23 mouse cellular contexts compared by ENCODE assay signal in the genomic region with DNA sequence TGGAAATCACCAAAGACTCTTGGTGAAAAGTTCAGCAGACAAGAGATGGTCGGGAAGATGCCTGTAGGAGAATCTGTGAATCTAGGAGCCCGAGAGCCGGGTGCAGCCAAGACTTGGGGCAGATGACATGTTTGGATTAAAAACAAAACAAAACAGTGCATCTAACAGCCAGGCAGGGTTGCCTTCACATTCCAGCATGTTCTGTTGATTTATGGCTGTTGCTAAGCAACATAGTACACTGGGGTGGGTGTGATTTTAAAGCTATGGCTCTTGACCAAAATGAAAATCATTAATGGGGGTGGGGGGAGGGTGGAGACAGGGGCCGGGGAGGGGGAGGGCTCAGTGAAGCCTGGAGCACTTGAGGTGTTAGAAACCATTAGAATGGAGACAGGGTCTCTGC. TPM values are rescaled to one million over a fixed set of nuclear protein-coding genes. Genes with fewer than 3 reads are reported as not detected.
DNase-seq lines count a peak whose midpoint lies in the region; ATAC-seq and TF ChIP-seq lines count a peak whose summit lies in the region.
"Had no signal": no experiment of that assay in that cellular context is flagged by ENCODE, and none has a peak within 500 bp of the region (broad histone marks: within the 10 kb centered on the region; RNA-seq: fewer than 3 reads in every experiment).

No protein-coding gene starts in this region.

- H3K9ac ChIP-seq in forebrain, embryonic 15.5 days (replicated peaks): no peak overlapping the region
- H3K9ac ChIP-seq in forebrain, embryonic 13.5 days: no peak overlapping the region
- no peak overlapping the region for H3K9ac ChIP-seq in hindbrain, postnatal 0 days (replicated peaks; ENCODE audit: low read length)
- no peak overlapping the region for H3K9ac ChIP-seq in hindbrain, embryonic 16.5 days (ENCODE audit: low read depth, low read length)
- H3K9ac ChIP-seq in midbrain, embryonic 15.5 days: no peak overlapping the region
- H3K9ac ChIP-seq in midbrain, embryonic 13.5 days (replicated peaks): no peak overlapping the region
- H3K9ac ChIP-seq: embryonic facial prominence, embryonic 13.5 days; heart, embryonic 15.5 days; hindbrain, embryonic 15.5 days had no signal

- no peaks in the 10 kb centered on the region for H3K9me3 ChIP-seq in forebrain, embryonic 15.5 days
- H3K9me3 ChIP-seq in forebrain, embryonic 13.5 days (replicated peaks): no peaks in the 10 kb centered on the region
- no peaks in the 10 kb centered on the region for H3K9me3 ChIP-seq in hindbrain, postnatal 0 days (ENCODE audit: low read length)
- no peaks in the 10 kb centered on the region for H3K9me3 ChIP-seq in hindbrain, embryonic 16.5 days (ENCODE audit: control insufficient read depth, low read length)
- H3K9me3 ChIP-seq in midbrain, embryonic 15.5 days: no peaks in the 10 kb centered on the region
- no peaks in the 10 kb centered on the region for H3K9me3 ChIP-seq in midbrain, embryonic 13.5 days
- H3K9me3 ChIP-seq: embryonic facial prominence, embryonic 13.5 days; heart, embryonic 15.5 days; hindbrain, embryonic 15.5 days had no signal

- no peak overlapping the region for H3K4me2 ChIP-seq in forebrain, embryonic 15.5 days (replicated peaks)
- H3K4me2 ChIP-seq in forebrain, embryonic 13.5 days: no peak overlapping the region
- H3K4me2 ChIP-seq in hindbrain, postnatal 0 days (ENCODE audit: low read depth, low read length): no peak overlapping the region
- H3K4me2 ChIP-seq in hindbrain, embryonic 16.5 days (ENCODE audit: low read length): no peak overlapping the region
- no peak overlapping the region for H3K4me2 ChIP-seq in midbrain, embryonic 15.5 days
- no peak overlapping the region for H3K4me2 ChIP-seq in midbrain, embryonic 13.5 days (replicated peaks)
- H3K4me2 ChIP-seq: embryonic facial prominence, embryonic 13.5 days; heart, embryonic 11.5 days; heart, embryonic 15.5 days; hindbrain, embryonic 15.5 days had no signal

- no peak for TF ChIP-seq CTCF in hindbrain, postnatal 0 days (IDR thresholded peaks at IDR 0.05; ENCODE audit: low read depth)

- peak; percentile 50 for DNase-seq in hindbrain, postnatal 0 days (ENCODE audit: low spot score)
- no peak for DNase-seq in layer of hippocampus, adult 9-11 months
- DNase-seq: adrenal gland, postnatal 14 days; cerebellum, adult 18-20 months; cerebellum, adult 9-11 months; cerebellum, postnatal 36 days; gastrocnemius, postnatal 14 days; heart, adult 2 months; heart, postnatal 14 days had no signal

- 37% methylated on average over 4 of the region's 4 CpGs for WGBS in forebrain, embryonic 15.5 days
- 56% methylated on average over 4 of the region's 4 CpGs for WGBS in forebrain, embryonic 13.5 days
- 29% methylated on average over 4 of the region's 4 CpGs for WGBS in hindbrain, postnatal 0 days
- WGBS in hindbrain, embryonic 16.5 days: 43% methylated on average over 4 of the region's 4 CpGs
- WGBS in midbrain, embryonic 15.5 days: 37% methylated on average over 4 of the region's 4 CpGs
- 43% methylated on average over 4 of the region's 4 CpGs for WGBS in midbrain, embryonic 13.5 days

- H3K36me3 ChIP-seq in forebrain, embryonic 15.5 days: no peaks in the 10 kb centered on the region
- no peaks in the 10 kb centered on the region for H3K36me3 ChIP-seq in forebrain, embryonic 13.5 days (ENCODE audit: poor library complexity, severe bottlenecking)
- no peaks in the 10 kb centered on the region for H3K36me3 ChIP-seq in hindbrain, postnatal 0 days (ENCODE audit: insufficient read depth, low read length)
- H3K36me3 ChIP-seq in hindbrain, embryonic 16.5 days (ENCODE audit: control insufficient read depth, insufficient read depth, low read length): no peaks in the 10 kb centered on the region
- no peaks in the 10 kb centered on the region for H3K36me3 ChIP-seq in midbrain, embryonic 15.5 days (replicated peaks)
- no peaks in the 10 kb centered on the region for H3K36me3 ChIP-seq in midbrain, embryonic 13.5 days
- H3K36me3 ChIP-seq: embryonic facial prominence, embryonic 13.5 days; heart, embryonic 15.5 days; hindbrain, embryonic 15.5 days had no signal

- H3K4me1 ChIP-seq in forebrain, embryonic 15.5 days: peaks cover 6% of the 10 kb centered on the region
- H3K4me1 ChIP-seq in forebrain, embryonic 13.5 days: 0 out of 2 replicates have a peak, but pooled peaks cover 4% of the 10 kb centered on the region
- no peaks in the 10 kb centered on the region for H3K4me1 ChIP-seq in hindbrain, postnatal 0 days (ENCODE audit: insufficient read depth, low read length)
- H3K4me1 ChIP-seq in hindbrain, embryonic 16.5 days (ENCODE audit: control insufficient read depth, insufficient read depth, low read depth, low read length): 0 out of 2 replicates have a peak, but pooled peaks cover 2% of the 10 kb centered on the region
- no peaks in the 10 kb centered on the region for H3K4me1 ChIP-seq in midbrain, embryonic 15.5 days
- peaks cover 8% of the 10 kb centered on the region; the same call in 1 of the 2 replicates for H3K4me1 ChIP-seq in midbrain, embryonic 13.5 days (replicated peaks)
- H3K4me1 ChIP-seq: embryonic facial prominence, embryonic 13.5 days; heart, embryonic 15.5 days; hindbrain, embryonic 15.5 days had no signal

- no peak overlapping the region for H3K4me3 ChIP-seq in forebrain, embryonic 15.5 days
- H3K4me3 ChIP-seq in forebrain, embryonic 13.5 days: no peak overlapping the region
- H3K4me3 ChIP-seq in hindbrain, postnatal 0 days (ENCODE audit: low read length): no peak overlapping the region
- H3K4me3 ChIP-seq in hindbrain, embryonic 16.5 days (ENCODE audit: low read length): no peak overlapping the region
- no peak overlapping the region for H3K4me3 ChIP-seq in midbrain, embryonic 15.5 days
- no peak overlapping the region for H3K4me3 ChIP-seq in midbrain, embryonic 13.5 days (replicated peaks)
- H3K4me3 ChIP-seq: embryonic facial prominence, embryonic 13.5 days; heart, adult 2 months; heart, embryonic 15.5 days; hindbrain, embryonic 15.5 days had no signal

- 0 out of 2 replicates have a peak, but pooled peaks have one; percentile 15 for ATAC-seq in forebrain, embryonic 15.5 days (replicated peaks)
- ATAC-seq in forebrain, embryonic 13.5 days: no peak
- peak; percentile 28; the same call in 1 of the 2 replicates for ATAC-seq in hindbrain, postnatal 0 days
- ATAC-seq in hindbrain, embryonic 16.5 days: no peak
- 0 out of 2 replicates have a peak, but pooled peaks have one; percentile 30 for ATAC-seq in midbrain, embryonic 15.5 days (replicated peaks)
- no peak for ATAC-seq in midbrain, embryonic 13.5 days
- ATAC-seq: activated CD4-positive, CD25-positive, alpha-beta regulatory T cell, adult 4 months; Patski had no signal

- H3K27ac ChIP-seq in forebrain, embryonic 15.5 days (replicated peaks): no peak overlapping the region
- no peak overlapping the region for H3K27ac ChIP-seq in forebrain, embryonic 13.5 days
- H3K27ac ChIP-seq in hindbrain, postnatal 0 days: no peak overlapping the region
- no peak overlapping the region for H3K27ac ChIP-seq in hindbrain, embryonic 16.5 days (ENCODE audit: low read depth, low read length)
- H3K27ac ChIP-seq in midbrain, embryonic 15.5 days: no peak overlapping the region
- H3K27ac ChIP-seq in midbrain, embryonic 13.5 days: no peak overlapping the region
- H3K27ac ChIP-seq: embryonic facial prominence, embryonic 13.5 days; heart, adult 2 months; heart, embryonic 15.5 days; hindbrain, embryonic 15.5 days had no signal

- no peaks in the 10 kb centered on the region for H3K27me3 ChIP-seq in forebrain, embryonic 15.5 days
- H3K27me3 ChIP-seq in forebrain, embryonic 13.5 days: no peaks in the 10 kb centered on the region
- H3K27me3 ChIP-seq in hindbrain, postnatal 0 days (ENCODE audit: insufficient read depth, low read length): no peaks in the 10 kb centered on the region
- H3K27me3 ChIP-seq in hindbrain, embryonic 16.5 days (replicated peaks; ENCODE audit: control insufficient read depth, insufficient read depth, low read length): no peaks in the 10 kb centered on the region
- H3K27me3 ChIP-seq in midbrain, embryonic 15.5 days (replicated peaks): no peaks in the 10 kb centered on the region
- no peaks in the 10 kb centered on the region for H3K27me3 ChIP-seq in midbrain, embryonic 13.5 days
- H3K27me3 ChIP-seq: hindbrain, embryonic 15.5 days had no signal

RNA-seq across cellular contexts. Expression of a gene that starts 16.7 kb away (rescaled TPM):
- 30.0 and 33.2 TPM in 2 replicates for polyA plus RNA-seq in forebrain, embryonic 15.5 days (2015; fragmentation: Nextera tagmentation; extraction: Ambion mirVana)
- 8.8 and 9.0 TPM in 2 replicates for polyA plus RNA-seq in forebrain, embryonic 13.5 days (2015; fragmentation: Nextera tagmentation; extraction: Ambion mirVana)
- 255 and 263 TPM in 2 replicates for total RNA-seq in hindbrain, postnatal 0 days (2014; rRNA removed)
- polyA plus RNA-seq in hindbrain, postnatal 0 days (2015; fragmentation: Nextera tagmentation; extraction: Ambion mirVana): 103 and 105 TPM in 2 replicates
- 52.4 and 58.2 TPM in 2 replicates for polyA plus RNA-seq in hindbrain, embryonic 16.5 days (2015; fragmentation: Nextera tagmentation; extraction: Ambion mirVana)
- polyA plus RNA-seq in midbrain, embryonic 15.5 days (2015; fragmentation: Nextera tagmentation; extraction: Ambion mirVana): 54.7 and 55.3 TPM in 2 replicates
- 11.3 and 12.2 TPM in 2 replicates for polyA plus RNA-seq in midbrain, embryonic 13.5 days (2015; fragmentation: Nextera tagmentation; extraction: Ambion mirVana)
- total RNA-seq: hematopoietic stem cell, adult 5-6 weeks; MEL had no signal
- polyA plus RNA-seq: activated CD4-positive, CD25-positive, alpha-beta regulatory T cell, adult 4 months; C2C12 had no signal

RNA-seq across cellular contexts. Expression of a gene that starts 21.1 kb away (rescaled TPM):
- polyA plus RNA-seq in forebrain, embryonic 15.5 days (2015; fragmentation: Nextera tagmentation; extraction: Ambion mirVana): 6.9 and 7.1 TPM in 2 replicates
- 5.8 and 6.9 TPM in 2 replicates for polyA plus RNA-seq in forebrain, embryonic 13.5 days (2015; fragmentation: Nextera tagmentation; extraction: Ambion mirVana)
- total RNA-seq in hindbrain, postnatal 0 days (2014; rRNA removed): 30.0 and 30.2 TPM in 2 replicates
- polyA plus RNA-seq in hindbrain, postnatal 0 days (2015; fragmentation: Nextera tagmentation; extraction: Ambion mirVana): 16.0 and 17.9 TPM in 2 replicates
- polyA plus RNA-seq in hindbrain, embryonic 16.5 days (2015; fragmentation: Nextera tagmentation; extraction: Ambion mirVana): 13.8 and 15.2 TPM in 2 replicates
- 11.7 and 13.1 TPM in 2 replicates for polyA plus RNA-seq in midbrain, embryonic 15.5 days (2015; fragmentation: Nextera tagmentation; extraction: Ambion mirVana)
- polyA plus RNA-seq in midbrain, embryonic 13.5 days (2015; fragmentation: Nextera tagmentation; extraction: Ambion mirVana): 8.2 and 10.2 TPM in 2 replicates

RNA-seq across cellular contexts. Expression of a gene that starts 55.0 kb away (rescaled TPM):
- 350 and 358 TPM in 2 replicates for polyA plus RNA-seq in forebrain, embryonic 15.5 days (2015; fragmentation: Nextera tagmentation; extraction: Ambion mirVana)
- polyA plus RNA-seq in forebrain, embryonic 13.5 days (2015; fragmentation: Nextera tagmentation; extraction: Ambion mirVana): 332 and 345 TPM in 2 replicates
- 278 and 298 TPM in 2 replicates for total RNA-seq in hindbrain, postnatal 0 days (2014; rRNA removed)
- 443 and 477 TPM in 2 replicates for polyA plus RNA-seq in hindbrain, postnatal 0 days (2015; fragmentation: Nextera tagmentation; extraction: Ambion mirVana)
- polyA plus RNA-seq in hindbrain, embryonic 16.5 days (2015; fragmentation: Nextera tagmentation; extraction: Ambion mirVana): 271 and 296 TPM in 2 replicates
- polyA plus RNA-seq in midbrain, embryonic 15.5 days (2015; fragmentation: Nextera tagmentation; extraction: Ambion mirVana): 289 and 308 TPM in 2 replicates
- polyA plus RNA-seq in midbrain, embryonic 13.5 days (2015; fragmentation: Nextera tagmentation; extraction: Ambion mirVana): 296 and 302 TPM in 2 replicates

Comparison
In these comparisons a context has a peak if more than half of its experiments do, and no peak if none do; other contexts are left out.
1. ATAC-seq: peak in forebrain, embryonic 15.5 days (single experiment), hindbrain, postnatal 0 days (single experiment) and midbrain, embryonic 15.5 days (single experiment); none in forebrain, embryonic 13.5 days (single experiment), hindbrain, embryonic 16.5 days (single experiment) and midbrain, embryonic 13.5 days (single experiment).